Mouse (Mus musculus) ovary, postnatal 10 days (tissue): ENCODE measurements around the gene Scn5a.

Experiments used
- DNase-seq: peaks from one replicate; pipeline ENCODE4 v3.0.0; 2022; ENCODE audit warnings: low spot score

Scn5a gene

DNA sequence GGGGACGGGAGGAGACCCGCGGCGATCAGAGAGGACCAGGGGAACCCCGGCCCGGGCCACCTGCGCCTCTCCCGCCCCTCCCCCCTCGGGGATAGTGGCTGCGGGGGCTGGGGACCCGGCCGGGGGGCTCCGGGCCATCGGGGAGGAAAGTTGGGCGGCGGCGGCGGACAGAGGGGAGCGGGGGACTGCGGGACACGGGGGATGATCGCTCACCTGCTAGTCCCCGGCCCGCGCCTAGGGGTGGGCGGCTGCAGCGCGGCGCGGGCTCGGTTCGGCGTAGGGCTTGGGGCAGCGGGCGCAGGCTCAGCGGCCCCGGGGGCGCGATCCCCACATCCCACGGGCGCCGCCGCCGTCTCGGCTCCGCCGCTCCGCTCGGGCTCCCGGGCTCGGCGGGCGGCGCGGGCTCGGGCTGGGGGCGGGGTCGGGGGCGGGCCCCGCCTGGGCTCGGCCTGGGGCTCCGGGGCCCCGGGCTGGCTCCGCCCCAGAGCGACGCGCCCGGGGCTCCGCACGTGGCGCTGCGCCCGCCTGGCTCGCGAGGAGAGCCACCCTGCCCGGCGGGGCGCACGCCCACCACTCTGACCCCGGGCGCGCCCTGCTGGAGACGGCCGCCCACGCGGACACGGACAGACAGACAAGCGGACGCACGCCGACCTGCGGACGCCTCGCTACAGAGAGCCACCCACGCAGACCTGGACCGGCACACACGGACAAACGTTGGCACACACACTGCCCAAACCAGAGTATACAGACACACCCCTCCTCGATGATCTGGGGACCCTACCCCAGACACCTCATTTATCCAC, at the start of gene Scn5a:
Scn5a (minus strand) TSS at position 381 of the 803 bp plus-strand sequence.
- no peak for DNase-seq

DNA sequence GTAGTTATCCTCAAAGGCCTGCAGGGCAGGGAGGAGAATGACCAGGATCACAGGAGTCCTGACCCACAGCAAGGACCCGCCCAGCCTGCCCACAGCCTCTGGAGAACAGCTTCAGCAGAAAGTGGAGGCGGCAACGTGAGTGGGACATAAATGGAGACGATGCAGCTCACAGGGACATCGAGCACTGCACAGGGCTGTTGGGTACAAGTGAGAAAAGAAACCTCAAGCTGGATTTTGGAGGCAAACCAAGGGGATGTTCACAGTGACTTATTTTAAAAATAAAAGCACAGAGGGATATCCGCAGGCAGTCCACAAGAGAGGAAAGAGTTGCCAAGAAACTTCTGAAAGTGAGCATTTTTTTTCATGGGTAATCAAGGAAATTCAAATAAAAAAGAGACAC, 48.4 kb upstream of the Scn5a start:
- DNase-seq: no peak

DNA sequence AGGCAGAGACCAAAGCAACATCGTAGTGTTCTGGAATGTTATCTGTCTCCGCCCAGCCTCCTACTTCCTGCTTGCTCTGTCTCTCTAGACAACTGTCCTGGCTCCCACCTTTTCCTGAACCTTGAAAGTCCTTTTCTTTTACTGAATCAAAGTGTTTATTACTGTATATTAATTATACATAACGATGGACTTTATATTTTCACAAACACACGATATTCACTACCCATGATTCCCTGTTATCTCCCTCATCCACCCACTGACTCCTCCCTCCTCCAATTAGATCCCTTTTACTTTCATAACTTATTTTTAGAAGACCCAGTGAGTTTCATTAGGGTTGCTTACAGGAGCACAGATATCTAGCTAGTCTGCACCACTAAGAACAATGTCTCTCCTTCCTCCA, 45.3 kb upstream of the Scn5a start:
- no peak for DNase-seq

DNA sequence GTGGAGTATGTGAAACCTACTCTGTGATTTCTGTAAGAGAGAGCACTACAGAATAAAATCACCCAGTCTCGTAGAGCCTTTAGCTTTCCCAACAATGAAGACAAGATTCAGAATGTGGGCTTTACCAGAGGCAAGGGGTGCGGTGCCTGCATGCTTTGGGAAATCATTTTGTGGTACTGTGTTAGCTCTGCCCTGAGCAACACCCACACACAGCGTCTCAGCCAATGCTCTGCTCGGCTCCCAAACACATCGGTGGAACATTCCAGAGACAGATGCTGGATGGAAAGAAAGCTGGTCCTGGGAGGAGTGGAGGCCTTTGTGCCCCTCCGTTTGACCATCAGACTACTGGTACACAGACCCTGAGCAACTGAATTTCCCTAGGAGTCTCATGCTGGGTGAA, 36.0 kb upstream of the Scn5a start:
- DNase-seq: no peak

DNA sequence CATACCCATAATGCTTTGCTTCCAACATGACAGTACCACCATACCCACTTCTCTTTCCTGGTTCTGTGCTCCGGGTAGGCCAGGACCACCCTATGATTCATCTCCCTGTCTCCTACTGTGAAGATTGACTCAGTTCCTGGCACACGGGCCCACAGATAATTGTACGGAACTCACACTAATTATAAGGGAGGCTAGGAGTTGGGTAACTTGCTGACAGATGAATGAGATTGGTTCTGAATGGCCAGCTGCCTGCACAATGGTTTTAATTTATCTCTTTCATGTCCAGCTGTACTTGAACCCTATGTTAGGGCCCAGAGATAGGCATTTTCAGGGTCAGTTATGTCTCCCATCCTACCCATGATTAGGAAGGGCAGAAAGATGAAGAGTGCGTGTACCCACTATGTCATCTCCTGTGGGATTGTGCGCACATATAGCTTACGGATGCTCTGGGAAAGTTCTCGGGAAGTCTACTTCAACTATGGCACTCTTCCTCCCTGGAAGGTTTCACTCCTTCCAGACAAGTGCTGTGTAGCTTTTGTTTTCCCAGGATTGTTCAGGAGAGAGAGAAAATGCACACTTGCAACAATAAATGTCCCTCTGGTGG, 31.8 kb upstream of the Scn5a start:
- no peak for DNase-seq

DNA sequence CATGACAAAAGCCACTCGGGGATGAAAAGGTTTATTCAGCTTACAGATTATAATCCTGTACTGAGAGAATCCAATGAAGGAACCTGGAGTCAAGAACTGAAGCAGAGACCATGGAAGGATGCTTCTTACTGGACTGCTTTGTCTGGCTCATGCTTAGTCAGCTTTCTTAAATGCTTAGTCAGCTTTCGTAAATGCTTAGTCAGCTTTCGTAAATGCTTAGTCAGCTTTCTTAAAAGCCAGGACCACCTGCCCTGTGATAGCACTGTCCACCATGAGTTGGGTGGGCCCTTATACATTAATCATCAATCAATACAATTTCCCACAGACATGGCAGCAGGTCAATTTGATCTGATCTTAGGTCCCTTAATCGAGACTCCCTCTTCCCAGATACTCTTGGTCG, 28.1 kb upstream of the Scn5a start:
- DNase-seq: no peak

DNA sequence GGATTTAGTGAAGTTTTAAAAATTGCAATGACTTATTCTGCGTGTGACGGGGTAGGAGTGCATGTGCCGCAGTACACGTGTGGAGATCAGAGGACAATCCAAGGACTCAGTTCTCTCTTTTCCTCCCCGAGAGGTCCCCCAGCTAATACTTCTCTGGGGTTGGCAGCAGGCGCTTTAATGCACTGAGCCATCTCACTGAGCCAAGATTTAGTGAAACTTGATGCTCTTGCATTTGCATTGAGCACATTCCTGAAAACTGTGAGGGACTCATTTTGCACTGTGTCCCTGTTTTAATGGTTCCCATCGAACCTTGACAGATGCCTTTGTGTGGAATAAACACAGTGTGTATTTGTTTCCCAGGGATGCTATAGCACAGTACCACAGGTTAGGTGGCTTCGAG, 25.8 kb upstream of the Scn5a start:
- DNase-seq: no peak

DNA sequence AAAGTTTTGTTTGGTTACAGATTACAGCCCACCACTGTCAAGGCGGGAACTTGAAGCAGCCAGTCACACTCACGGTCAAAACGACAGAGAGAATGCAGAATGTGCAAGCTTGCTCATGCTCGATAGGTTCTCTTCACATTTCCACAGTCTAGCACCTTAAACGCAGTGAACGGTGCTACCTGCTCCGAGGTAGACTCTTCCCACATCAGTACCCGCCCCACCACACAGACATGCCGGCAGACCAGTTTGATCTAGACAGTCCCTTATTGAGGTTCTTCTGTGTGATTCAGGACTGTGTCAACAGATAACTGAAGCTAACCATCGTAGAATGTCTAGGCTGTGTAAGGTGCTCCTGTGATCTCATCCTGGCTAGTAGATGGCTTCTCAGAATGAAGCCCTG, 19.7 kb upstream of the Scn5a start:
- DNase-seq: no peak

DNA sequence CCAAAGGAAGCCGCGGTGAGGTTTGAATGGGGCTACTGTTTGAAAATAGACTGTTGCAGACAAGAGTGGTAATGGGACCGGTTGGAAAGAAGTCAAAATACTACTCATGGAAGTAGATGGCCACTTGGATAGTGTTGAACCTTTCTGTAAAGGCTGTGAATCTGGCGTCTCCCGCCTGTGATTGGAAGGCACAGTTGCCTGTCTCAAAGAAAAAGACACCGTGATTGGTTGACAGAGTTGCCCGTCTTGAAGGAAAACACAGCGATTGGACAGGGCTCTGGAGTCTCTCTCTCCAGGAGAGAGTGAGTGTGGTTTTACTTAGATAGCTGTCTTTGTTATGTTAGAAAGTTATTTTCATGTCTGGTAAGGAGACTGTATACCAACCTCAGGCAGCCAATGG, 18.5 kb upstream of the Scn5a start:
- no peak for DNase-seq

DNA sequence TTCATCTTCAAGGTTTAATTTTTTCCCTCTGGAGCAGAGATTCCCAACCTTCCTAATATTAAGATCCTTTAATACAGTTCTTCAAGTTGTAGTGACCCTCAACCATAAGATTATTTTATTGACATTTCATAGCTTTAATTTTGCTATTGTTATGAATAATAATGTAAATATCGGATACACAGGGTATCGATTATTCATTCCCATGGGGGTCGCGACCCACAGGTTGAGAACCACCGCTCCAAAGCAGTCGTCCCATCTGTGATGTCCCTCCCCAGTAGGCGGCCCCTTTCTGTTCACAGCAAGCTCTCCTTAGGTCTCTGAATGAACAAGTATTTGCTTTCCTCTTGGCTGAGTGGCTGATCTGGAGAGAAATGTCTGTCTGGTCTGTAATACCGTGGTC, 10.8 kb upstream of the Scn5a start:
- DNase-seq: no peak

DNA sequence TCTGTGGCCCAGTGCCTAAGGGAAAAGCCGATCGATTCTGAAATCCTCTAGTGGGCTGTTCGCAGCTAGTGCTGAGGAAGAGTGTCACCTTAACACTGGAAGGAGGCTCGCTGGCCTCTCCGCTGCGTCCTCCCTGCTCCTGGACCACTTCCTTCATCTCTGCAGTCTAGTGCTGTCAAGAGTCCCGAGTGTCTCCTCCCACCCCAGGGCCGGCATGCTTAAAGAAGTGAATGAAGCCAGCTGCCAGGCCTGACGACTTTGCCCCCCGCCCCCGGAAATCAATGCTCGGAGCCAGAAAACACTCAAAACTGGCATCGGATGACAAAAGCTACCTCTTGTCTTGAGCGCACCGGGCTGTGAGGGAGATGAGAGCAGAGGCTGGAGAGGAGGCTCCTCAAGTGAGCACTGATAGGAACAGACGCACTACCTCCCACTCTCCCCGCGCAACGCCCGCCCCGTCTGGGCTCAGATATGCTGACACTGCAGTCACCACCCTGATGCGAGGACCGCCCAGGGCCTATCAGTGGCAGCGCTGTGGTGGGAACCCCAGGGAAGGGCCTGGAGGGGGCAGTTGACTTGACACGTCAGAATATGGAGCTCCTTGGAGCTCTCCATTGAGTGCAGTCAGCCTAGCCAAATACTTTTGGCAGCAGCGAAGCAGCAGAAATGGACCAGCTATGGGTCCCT, 10.1 kb upstream of the Scn5a start:
- DNase-seq: no peak

DNA sequence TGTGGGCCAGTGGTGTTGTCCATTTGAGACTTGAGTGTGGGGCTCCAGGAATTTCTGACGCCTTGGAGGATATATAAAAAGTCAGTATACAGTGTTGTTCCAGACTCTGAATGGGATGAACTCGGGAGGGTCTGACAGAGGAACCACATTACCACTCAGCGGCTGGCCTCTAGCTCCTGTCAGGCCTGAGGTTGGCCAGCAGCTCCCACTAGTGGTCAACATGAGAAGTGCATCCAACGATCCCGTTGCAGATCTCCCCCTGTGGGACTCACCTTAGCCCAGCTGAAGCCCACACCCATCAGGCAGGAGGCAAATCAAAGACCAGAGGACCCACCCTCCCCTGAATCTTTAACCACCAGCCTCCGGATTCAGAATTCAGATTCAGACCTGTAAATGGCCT, 1.9 kb upstream of the Scn5a start:
- peak; percentile 58 for DNase-seq

DNA sequence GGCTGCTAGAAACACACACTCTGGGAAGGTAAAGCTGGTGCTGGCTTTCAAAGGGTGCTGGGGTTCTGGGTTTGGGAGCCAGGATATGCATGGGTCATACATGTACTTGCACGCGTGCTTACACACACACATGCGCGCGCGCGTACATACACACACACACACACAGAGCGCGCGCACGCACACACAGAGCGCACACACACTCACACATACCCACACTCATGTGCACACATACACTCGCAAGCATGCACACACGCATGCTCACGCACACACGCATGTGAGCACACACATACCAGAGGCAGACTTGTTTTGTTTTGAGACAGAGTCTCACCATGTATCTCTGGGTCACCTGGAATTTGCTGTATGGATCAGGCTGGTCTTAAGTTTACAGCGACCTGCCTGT, 1.4 kb upstream of the Scn5a start:
- no peak for DNase-seq

DNA sequence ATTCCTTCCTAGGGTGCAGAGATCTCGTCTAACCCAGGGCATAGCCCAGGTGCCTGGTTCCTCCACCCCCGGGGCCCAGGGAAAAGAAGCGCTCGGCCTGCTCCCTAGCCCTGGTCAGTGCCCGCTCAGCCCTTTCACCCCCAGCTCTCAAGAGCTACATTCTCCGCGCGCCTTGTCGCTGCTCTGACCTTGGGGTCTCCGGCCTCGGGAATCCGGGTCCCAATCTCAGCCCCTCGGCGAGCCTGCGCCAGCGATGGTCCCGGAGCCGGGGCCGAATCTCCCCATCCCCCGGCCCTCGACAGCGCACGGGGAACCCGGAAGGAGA, 543 bp downstream of the Scn5a start:
- no peak for DNase-seq

DNA sequence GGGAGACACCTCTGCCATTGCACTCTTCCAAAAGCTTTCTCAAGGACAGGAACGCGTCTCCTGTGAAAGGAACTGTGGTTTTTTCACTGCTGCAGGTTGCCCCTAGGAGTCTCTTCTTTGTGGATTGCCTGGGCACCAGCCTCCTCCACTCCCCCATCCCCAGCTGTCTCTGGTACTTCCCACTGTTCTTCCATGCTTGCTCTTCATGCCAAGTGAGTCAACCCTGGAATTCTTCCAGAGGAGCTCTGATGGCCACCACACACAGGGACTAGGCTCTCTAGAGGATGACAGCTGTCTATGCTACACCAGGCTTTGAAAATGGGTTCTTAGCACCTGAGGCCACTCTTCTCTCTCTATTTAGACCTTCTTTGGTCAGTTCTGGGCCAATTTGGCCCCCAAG, 1.8 kb downstream of the Scn5a start:
- no peak for DNase-seq

DNA sequence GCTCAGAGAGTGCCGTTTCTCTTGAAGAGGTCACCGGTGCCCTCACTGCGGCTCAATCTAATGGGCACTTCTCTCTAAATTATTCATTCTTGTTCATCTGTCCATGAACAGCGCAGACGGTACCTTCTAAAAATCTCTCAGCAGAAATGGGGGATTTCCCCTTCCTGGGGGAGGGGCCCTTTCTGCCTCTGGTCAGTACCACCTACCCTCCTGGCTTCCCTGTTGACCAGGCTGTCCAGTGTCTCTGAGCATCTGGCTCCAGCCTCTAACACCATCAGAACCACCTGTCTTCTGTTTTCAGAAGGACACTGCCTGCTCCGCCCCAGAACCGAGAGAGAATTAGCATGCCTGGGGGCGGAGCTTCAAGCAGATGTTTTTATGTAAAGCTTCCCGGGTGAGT, 3.1 kb downstream of the Scn5a start:
- no peak for DNase-seq

DNA sequence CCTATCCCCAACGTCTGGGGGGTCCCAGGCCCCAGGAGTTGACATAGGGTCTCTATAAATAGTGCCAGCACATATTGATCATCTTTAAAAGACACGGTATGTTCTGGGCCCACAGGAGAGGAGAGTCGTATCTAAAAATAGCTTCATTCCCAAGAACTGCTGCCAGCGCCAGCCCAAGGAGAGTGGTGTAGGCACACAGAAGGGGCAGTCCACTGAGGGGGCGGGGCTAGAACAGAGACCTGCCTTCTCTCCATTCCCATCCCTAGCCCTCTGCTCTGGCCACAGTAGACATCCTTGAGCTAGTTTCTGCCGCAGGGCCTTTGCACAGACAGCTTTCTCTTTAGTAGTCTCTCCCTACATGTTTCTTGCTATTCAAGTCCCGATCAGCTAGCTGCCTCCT, 4.5 kb downstream of the Scn5a start:
- DNase-seq: no peak

DNA sequence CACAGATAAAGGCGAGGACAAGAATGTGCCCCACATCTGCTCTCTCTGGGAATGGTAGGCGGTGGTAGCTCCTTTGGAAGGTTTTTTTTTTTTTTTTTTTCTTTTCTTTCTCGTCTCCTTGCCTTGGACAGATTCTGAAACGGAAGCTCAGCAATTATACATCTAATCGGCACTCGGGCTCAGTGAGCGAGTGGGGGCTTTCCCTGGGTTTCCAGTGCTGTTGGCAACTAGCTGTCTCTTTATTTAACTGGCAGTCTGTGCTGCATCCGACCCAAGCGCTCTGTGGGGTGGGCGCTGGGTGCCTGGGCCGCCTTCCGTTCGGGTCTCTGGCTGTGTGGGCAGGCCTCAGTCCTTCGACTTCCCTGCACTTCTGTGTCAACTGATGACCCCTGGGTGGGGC, 5.8 kb downstream of the Scn5a start:
- no peak for DNase-seq

DNA sequence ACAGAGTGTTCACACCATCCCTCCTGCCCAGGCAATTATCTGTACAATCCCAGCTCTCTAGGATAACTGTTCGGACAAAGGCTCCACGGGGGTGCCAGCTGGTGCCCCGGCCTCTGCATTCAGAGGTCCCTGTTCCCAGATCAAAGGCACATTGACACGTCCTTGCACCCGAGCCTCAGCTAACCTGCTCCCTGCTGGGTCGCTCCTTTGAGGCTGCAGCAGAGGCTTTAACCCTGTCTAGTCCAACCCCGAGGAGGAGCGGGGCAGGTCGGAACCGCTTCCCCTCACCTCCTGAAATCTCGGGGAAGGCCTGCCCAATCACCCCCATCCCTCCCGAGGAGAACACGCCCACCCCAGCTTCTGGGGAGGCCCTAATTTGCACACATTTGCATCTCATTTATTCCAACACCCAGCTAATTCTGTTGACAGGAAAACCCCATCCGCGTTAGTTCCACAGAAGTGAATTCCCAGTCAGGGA, 7.4 kb downstream of the Scn5a start:
- DNase-seq: no peak

DNA sequence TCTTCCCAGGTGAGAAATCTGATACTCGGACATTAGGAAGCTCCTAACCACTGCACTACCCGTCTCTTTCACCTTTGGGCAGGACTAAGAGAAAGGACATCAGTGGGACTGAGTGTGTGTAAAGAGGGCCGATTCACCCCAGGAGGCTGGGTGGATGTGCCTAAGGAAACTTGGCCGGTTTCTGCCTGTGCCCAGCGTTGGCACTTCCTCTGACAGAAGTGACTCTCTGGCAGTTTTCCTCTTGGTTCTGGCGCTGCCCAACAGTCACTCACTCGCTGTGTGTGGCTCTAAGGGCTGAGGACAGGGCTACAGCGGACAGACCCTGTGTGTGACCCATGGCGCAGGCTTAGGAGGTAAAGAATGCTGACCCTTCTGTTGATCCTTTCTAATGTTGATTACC, 8.2 kb downstream of the Scn5a start:
- DNase-seq: no peak

DNA sequence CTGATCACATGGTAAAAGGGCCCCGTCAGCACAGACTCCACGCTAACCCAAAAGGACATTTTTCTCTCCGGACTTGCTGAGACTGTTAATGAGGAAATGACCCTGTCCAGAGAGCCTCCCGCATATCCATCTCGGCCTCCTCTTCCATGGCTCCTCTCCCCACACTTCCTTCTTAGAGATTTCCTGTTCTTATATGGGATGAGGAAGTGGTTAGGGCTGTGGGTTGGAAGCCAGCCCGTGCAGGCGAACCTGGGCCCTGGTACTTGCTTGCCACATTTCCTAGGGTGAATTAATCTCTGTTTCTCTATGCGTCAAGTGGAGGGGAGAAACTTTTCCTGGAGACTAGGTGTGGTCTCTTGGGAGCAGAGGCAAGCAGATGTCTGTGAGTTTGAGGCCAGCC, 10.1 kb downstream of the Scn5a start:
- DNase-seq: no peak

DNA sequence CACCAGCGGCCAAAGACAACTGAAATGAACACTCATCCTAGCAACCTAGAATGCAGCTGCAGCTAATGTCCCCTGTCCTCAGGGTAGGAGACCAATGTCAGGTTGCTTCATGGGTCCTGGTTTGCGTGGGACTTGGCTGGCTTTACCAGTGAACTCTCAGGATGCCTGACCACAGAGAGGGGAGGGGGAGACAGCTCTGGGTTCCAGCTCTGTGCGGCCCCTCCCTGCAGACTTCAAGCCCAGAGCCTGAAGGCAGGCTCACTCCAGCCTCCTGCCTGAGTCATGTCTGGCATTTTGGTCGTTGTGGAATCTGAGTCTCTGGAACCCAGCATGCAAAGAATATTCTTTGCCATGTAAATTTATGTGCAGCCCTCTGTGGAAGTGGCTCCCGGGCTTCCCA, 11.0 kb downstream of the Scn5a start:
- no peak for DNase-seq

DNA sequence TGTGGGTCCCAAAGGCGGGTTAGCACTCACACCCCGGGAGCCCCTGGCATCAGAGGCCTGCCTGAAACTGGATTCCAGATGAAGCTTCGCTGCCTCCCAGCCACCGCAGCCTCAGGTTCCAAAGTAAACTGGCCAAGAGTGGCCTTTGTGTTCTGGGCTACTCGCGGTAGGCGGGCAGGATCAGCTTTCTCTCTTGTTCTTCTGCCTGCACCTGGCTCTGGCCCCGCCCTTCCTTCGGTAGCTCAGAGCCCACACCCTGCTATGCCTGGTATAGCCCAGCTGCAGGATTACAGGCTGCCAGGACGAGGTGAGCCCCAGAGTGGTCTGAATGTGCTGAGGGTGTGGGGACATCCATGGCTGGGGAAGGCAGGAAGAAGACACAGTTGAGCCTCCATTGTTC, 12.6 kb downstream of the Scn5a start:
- DNase-seq: no peak

DNA sequence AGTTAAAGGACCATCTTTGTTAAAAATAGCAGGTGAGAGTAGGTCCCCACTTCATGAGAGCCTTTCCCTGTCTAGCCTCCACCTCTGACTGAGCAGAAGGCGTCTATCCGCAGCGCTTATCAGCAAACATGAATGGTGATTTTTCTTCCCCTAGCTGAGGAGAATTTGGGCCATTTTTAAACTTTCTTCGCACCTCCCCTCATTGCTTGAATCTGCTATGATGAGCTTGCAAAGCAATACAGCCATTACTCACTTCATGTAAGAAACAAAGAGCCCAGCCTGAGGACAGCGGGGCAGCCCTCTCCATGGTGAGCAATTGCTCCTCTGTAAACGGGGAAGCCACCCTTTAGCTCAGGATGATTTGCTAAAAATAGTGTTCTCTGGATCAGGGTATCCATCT, 14.0 kb downstream of the Scn5a start:
- DNase-seq: no peak
